Mouse (Mus musculus) liver, adult (tissue): ENCODE data around the gene Rab31.

Experiments
- GATA4 ChIP-seq: IDR thresholded peaks from 2 replicates; pipeline ENCODE4 v1.6.1; 2014; ENCODE audit warnings: mild to moderate bottlenecking, low read length; ENCODE audit not compliant: insufficient replicate concordance

Rab31 gene

GRCm38 (mm10) chr17:65755857-65756256, 16.7 kb downstream of the Rab31 start:
- TF ChIP-seq GATA4 = no peak

- no peak for TF ChIP-seq GATA4
Measured at GRCm38 (mm10) chr17:65753130-65753529, 19.4 kb downstream of the Rab31 start.

- no peak for TF ChIP-seq GATA4
Measured at GRCm38 (mm10) chr17:65750301-65750700, 22.3 kb downstream of the Rab31 start.

- TF ChIP-seq GATA4 = no peak
Measured at GRCm38 (mm10) chr17:65749803-65750202, 22.7 kb downstream of the Rab31 start.

- no peak for TF ChIP-seq GATA4
Measured at GRCm38 (mm10) chr17:65748997-65749396, 23.6 kb downstream of the Rab31 start.

- no peak for TF ChIP-seq GATA4
Measured at GRCm38 (mm10) chr17:65746314-65746713, 26.2 kb downstream of the Rab31 start.

- TF ChIP-seq GATA4 = no peak
Measured at GRCm38 (mm10) chr17:65743664-65744330, 28.8 kb downstream of the Rab31 start.

- TF ChIP-seq GATA4 = no peak
Measured at GRCm38 (mm10) chr17:65742969-65743368, 29.6 kb downstream of the Rab31 start.

- no peak for TF ChIP-seq GATA4
Measured at GRCm38 (mm10) chr17:65742245-65742905, 30.2 kb downstream of the Rab31 start.

- no peak for TF ChIP-seq GATA4
Measured at GRCm38 (mm10) chr17:65741565-65741964, 31.0 kb downstream of the Rab31 start.

- TF ChIP-seq GATA4 = no peak
Measured at GRCm38 (mm10) chr17:65739874-65740725, 32.5 kb downstream of the Rab31 start.

- peak; percentile 71; the same call in 1 of the 2 replicates for TF ChIP-seq GATA4
Measured at GRCm38 (mm10) chr17:65737622-65738021, 34.9 kb downstream of the Rab31 start.

GRCm38 (mm10) chr17:65737175-65737574, 35.4 kb downstream of the Rab31 start:
- no peak for TF ChIP-seq GATA4

GRCm38 (mm10) chr17:65735088-65735487, 37.5 kb downstream of the Rab31 start:
- TF ChIP-seq GATA4 = no peak

GRCm38 (mm10) chr17:65732666-65733065, 39.9 kb downstream of the Rab31 start:
- no peak for TF ChIP-seq GATA4

GRCm38 (mm10) chr17:65731710-65732109, 40.8 kb downstream of the Rab31 start:
- no peak for TF ChIP-seq GATA4
